Mouse (Mus musculus): ENCODE data around the gene Pou5f2.

DNA sequence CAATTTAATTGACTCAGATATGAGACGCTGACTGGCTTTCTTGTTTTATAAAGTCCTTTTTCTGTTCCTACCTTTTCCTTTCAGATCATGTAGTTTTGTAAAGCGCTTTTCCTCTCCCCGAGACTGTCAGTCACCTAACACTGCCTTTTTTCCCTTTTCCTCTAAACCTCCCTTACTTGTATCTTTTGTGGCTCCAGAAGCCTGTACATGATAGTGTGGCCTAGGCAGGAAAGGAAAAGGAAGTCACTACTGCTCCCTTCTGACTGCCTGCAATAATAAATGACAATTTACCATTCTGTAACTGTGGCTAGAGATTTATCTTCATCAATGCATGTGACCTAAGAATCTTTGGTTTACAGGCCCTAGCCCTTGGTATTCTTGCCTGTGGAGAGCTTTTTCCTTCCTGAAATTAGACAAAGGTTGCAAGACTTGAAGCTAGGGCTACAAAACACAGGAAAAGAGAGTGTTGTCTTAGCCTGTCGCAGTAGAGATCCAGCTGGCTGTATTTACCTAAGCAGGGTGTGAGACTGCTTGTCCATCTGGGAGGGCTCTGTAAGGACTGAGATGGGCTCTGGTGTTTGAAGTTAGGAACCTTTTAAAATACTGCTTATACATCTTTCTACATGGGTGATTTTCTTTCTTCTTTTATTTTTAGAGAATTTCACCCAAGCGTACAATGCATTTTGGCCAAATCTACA, 33.4 kb upstream of the Pou5f2 start:
- TF ChIP-seq CTCF (IDR thresholded peaks at IDR 0.05) (no peak), POLR2A (IDR thresholded peaks at IDR 0.05; ENCODE audit: insufficient read depth, low read depth, low read length) (no peak)

Data from heart, adult 2 months (tissue).